Mouse (Mus musculus) ES-Bruce4 (cell line): Measurements from ENCODE around the gene Plekhg2. TPM values are rescaled to one million over a fixed set of nuclear protein-coding genes. Genes with fewer than 3 reads are reported as not detected.

Source experiments
- H3K27ac ChIP-seq: 2 replicates; pipeline ENCODE4 v1.5.1; 2012; ENCODE audit warnings: low read length, inconsistent platforms; ENCODE audit not compliant: insufficient read depth
- H3K27me3 ChIP-seq: 2 replicates; pipeline ENCODE4 v1.6.1; 2012; ENCODE audit warnings: mild to moderate bottlenecking, low read length, inconsistent platforms; ENCODE audit not compliant: control insufficient read depth, poor library complexity, insufficient read depth, severe bottlenecking
- H3K36me3 ChIP-seq: 2 replicates; pipeline ENCODE4 v1.6.1; 2012; ENCODE audit warnings: inconsistent platforms, mild to moderate bottlenecking, low read length, moderate library complexity; ENCODE audit not compliant: control insufficient read depth, poor library complexity, insufficient read depth, severe bottlenecking
- H3K4me1 ChIP-seq: one replicate; pipeline ENCODE4 v1.8.1; 2011; ENCODE audit warnings: low read length; ENCODE audit not compliant: control insufficient read depth, insufficient read depth
- H3K4me3 ChIP-seq: 2 replicates; pipeline ENCODE4 v1.5.1; 2011; ENCODE audit warnings: low read depth, mild to moderate bottlenecking, low read length
- H3K9ac ChIP-seq: 2 replicates; pipeline ENCODE4 v1.6.1; 2012; ENCODE audit warnings: low read depth, mild to moderate bottlenecking, inconsistent platforms; ENCODE audit not compliant: poor library complexity, severe bottlenecking
- H3K9me3 ChIP-seq: replicated peaks from 2 replicates; pipeline ENCODE4 v1.6.1; 2012; ENCODE audit warnings: mild to moderate bottlenecking, low read length, inconsistent platforms; ENCODE audit not compliant: control insufficient read depth, poor library complexity, insufficient read depth, severe bottlenecking
- CTCF ChIP-seq: IDR thresholded peaks from one replicate; pipeline ENCODE4 v1.8.1; 2011; ENCODE audit warnings: low read depth, low read length
- EP300 ChIP-seq: IDR thresholded peaks from 2 replicates; pipeline ENCODE4 v1.6.1; 2011; ENCODE audit warnings: low read depth, low read length; ENCODE audit not compliant: insufficient read depth
- POLR2A ChIP-seq: IDR thresholded peaks from one replicate; pipeline ENCODE4 v1.8.1; 2011; ENCODE audit warnings: low read length; ENCODE audit not compliant: insufficient read depth
- polyA plus RNA-seq: library from polyadenylated mRNA; stranded (reverse); fragments of >200 nt; gene quantifications from 2 replicates; pipeline ENCODE4 v1.2.4, GENCODE M21; 2011; ENCODE audit warnings: low read depth; ENCODE audit not compliant: missing spikeins, insufficient read depth, insufficient read length

Plekhg2 gene
- polyA plus RNA-seq, 1 experiment = 85.5 TPM

DNA sequence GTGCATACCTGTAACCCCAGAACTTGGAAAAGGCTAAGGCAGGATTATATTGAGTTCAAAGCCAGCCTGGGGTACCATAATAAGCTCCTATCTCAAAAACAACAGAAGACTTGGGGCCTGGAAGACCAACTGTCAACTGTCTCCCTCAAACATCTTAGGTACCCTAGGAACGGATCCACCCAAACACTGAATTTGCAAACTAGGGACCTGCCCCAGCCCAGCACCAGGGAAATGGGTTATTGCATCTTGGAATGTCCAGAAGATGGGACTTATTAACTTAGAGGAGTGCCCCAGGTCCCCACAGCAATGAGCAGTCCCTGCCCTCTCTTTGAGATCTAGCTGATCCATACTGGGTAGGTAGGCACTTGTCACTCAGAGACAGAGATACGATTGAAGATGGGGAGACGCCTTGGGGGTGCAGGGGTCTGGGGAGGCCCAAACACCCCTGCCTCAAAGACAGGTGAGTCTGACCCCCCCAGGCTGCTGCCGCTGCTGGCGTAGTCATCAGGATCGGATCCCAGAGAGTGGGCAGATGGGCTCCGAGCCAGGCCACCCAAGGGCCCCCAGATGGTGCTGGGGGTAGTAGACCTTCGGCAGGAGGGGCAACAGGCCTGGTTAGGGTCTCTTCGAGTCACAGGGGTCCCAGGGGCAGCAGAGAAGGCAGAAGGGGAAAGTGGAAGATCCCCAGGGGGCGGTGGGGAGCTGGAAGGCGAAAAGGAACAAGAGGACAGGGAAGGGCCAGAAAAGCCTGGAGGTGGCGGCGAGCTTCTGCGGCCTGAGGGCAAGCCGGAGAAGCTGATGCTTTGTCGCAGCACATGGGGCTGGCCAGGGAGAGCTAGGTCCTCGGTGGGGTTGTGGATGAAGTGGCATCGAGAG lies 5.0 kb upstream of the Plekhg2 start:
- peaks cover 4% of the 10 kb centered on the region for H3K36me3 ChIP-seq
- H3K4me3 ChIP-seq = peak overlapping the region; percentile 87
- no peaks in the 10 kb centered on the region for H3K27me3 ChIP-seq
- H3K27ac ChIP-seq = 0 out of 2 replicates have a peak overlapping the region, but pooled peaks have one; percentile 22
- peaks cover 4% of the 10 kb centered on the region for H3K4me1 ChIP-seq
- no peak for TF ChIP-seq POLR2A
- no peak for TF ChIP-seq CTCF
- TF ChIP-seq EP300 = no peak
- peak overlapping the region; percentile 95 for H3K9ac ChIP-seq
- H3K9me3 ChIP-seq = no peaks in the 10 kb centered on the region

DNA sequence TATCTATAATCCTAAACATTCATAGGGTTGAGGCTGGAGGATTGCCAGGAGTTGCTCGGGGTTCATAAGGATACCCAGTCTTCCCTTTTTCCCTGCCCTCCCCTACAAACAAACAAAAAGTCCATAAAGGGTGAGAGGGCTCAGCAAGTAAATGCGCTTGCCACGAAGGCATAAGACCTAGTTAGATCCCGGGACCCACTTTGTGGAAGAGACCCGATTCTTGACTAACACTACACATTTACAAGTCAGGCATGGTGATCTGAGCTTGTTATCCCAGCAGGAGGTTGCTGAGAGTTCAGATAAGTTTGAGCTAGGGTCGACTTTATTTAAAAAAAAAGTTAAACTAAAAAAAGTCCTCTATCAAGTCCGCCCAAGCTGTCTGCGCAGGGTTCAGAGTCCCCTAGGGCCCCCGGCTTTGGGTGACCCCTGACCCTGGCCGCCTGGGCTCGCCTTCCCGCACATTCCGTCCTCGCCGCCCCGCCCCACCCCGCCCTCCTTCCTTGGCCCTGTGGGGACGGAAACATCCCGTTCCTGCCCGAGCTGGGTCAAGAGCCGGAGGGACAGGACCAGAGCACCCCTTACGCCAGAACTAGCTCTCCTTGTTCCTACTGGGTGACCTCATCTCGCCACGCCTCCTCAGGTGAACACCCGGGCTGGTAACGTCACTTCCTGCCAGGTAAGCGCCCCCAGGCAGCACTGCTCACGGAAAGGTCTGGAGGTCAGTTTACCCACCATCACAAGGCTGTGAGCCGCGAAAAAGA lies 3.8 kb upstream of the Plekhg2 start:
- TF ChIP-seq CTCF (no peak), EP300 (peak; percentile 90), POLR2A (peak; percentile 92)
- Histone ChIP-seq H3K36me3 (peaks cover 4% of the 10 kb centered on the region), H3K4me3 (peak overlapping the region; percentile 62), H3K9me3 (no peaks in the 10 kb centered on the region), H3K27me3 (no peaks in the 10 kb centered on the region), H3K9ac (peak overlapping the region; percentile 95), H3K27ac (peak overlapping the region; percentile 97), H3K4me1 (peaks cover 2% of the 10 kb centered on the region)

DNA sequence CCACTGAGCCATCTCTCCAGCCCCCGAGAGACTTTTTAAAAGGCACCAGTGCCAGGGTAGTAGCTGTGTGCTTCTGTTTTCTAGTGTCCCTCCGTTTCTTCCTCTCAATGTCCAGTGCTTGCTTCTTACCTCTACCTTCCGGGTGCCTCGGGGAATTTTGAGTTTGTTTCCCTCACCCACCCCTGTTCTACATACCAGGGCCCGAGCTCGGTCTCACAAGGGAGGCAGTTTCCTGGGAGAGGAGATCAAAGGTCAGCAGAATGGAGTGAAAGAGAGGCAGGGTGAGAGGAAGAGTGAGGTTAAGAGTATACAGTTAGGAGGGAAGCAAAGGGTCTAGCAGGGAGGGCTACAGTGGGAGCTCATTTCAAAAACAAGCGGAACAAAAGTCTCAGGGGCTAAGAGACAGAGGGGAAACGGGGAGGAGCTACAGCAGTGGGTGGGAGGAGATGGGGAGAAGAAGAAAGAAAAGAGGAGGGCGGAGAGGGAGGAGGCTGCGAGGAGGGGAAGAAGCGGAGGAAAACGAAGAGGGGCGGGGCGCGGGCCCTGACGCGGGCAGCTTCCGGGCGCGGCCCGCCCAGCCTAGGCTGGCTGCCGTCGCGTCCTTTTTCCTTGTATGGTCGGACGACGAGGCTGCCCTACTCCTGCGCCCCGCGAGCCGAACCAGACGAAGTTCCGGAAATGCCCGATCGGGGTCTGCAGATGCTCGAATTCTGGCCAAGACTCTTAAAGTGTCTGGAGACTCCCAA lies 3.0 kb upstream of the Plekhg2 start:
- peak overlapping the region; percentile 87 for H3K4me3 ChIP-seq
- H3K4me1 ChIP-seq = peaks cover 5% of the 10 kb centered on the region
- peak overlapping the region; percentile 97 for H3K27ac ChIP-seq
- TF ChIP-seq CTCF = no peak
- peak; percentile 53 for TF ChIP-seq POLR2A
- TF ChIP-seq EP300 = 0 out of 2 replicates have a peak, but pooled peaks have one; percentile 26
- H3K36me3 ChIP-seq = peaks cover 4% of the 10 kb centered on the region
- H3K27me3 ChIP-seq = no peaks in the 10 kb centered on the region
- peak overlapping the region; percentile 95 for H3K9ac ChIP-seq
- H3K9me3 ChIP-seq = no peaks in the 10 kb centered on the region

DNA sequence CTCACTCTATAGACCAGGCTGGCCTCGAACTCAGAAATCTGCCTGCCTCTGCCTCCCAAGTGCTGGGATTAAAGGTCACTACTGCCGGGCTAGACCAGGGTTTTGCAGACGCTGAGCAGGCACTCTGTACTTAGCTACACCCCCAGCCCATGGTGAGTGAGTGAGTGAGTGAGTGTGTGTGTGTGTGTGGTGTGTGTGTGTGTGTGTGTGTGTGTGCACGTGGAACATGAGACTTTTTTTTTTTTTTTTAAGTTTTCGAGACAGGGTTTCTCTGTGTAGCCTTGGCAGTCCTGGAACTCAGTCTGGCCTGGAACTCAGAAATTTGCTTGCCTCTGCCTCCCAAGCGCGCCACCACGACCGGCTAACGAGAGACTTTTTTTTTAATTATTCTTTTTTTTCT lies 2.2 kb upstream of the Plekhg2 start:
- TF ChIP-seq EP300 (no peak), POLR2A (no peak), CTCF (no peak)
- peak overlapping the region; percentile 97 for H3K27ac ChIP-seq
- H3K9ac ChIP-seq = peak overlapping the region; percentile 95
- H3K36me3 ChIP-seq = peaks cover 4% of the 10 kb centered on the region
- H3K27me3 ChIP-seq = no peaks in the 10 kb centered on the region
- H3K4me1 ChIP-seq = peaks cover 5% of the 10 kb centered on the region
- H3K4me3 ChIP-seq = no peak overlapping the region
- H3K9me3 ChIP-seq = no peaks in the 10 kb centered on the region

DNA sequence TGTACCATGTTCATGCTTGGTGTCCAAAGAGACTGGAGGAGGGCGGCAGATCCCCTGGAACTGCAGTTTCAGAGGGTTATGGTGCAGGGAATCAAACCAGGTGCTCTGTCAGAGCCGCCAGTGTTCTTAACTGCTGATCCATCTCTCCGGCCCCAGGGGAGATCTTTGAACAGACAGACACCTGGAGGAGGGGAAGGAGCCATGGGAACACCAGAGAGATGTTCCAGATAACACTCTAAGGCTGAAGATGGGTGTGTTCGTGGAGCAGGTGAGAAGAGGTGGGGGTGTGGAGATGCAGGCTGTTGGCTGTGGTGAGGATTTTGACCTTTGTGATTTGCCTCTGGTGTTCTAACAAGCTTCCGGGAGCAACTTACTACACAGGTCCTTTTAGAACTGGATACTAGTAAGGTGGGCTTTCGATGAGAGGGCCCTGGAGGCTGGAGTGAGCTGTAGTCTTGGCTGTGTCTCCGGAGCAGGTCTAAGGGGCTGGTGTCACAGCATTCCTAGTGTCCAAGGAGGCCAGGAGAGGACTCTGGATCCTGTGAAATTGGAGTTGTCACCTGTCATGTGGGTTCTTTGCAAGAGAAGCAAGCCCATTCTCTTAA lies 1.6 kb upstream of the Plekhg2 start:
- Histone ChIP-seq H3K4me3 (no peak overlapping the region), H3K36me3 (peaks cover 4% of the 10 kb centered on the region), H3K9ac (no peak overlapping the region), H3K27ac (0 out of 2 replicates have a peak overlapping the region, but pooled peaks have one; percentile 39), H3K9me3 (no peaks in the 10 kb centered on the region), H3K4me1 (peaks cover 5% of the 10 kb centered on the region), H3K27me3 (no peaks in the 10 kb centered on the region)
- TF ChIP-seq CTCF (no peak), EP300 (no peak), POLR2A (no peak)
